Mouse (Mus musculus): ENCODE measurements around the gene Wwc1. TPM values are rescaled to one million over a fixed set of nuclear protein-coding genes. Genes with fewer than 3 reads are reported as not detected.

The Wwc1 gene
- polyA plus RNA-seq, 1 experiment from 2014 or later: 2.1 TPM

- 88% methylated on average over 3 of the region's 3 CpGs for WGBS
- H3K36me3 ChIP-seq (ENCODE audit: control insufficient read depth, insufficient read depth, low read length): no peaks in the 10 kb centered on the region
- peaks cover 26% of the 10 kb centered on the region for H3K27me3 ChIP-seq (ENCODE audit: control insufficient read depth, insufficient read depth, low read length)
- H3K9ac ChIP-seq (ENCODE audit: low read length): no peak overlapping the region
- ATAC-seq (ENCODE audit: insufficient number of reproducible peaks, low FRiP score, low TSS enrichment, low read depth) (no peak), DNase-seq (ENCODE audit: low spot score) (no peak)
- no peak overlapping the region for H3K27ac ChIP-seq (replicated peaks; ENCODE audit: low read depth, low read length)
- no peak overlapping the region for H3K4me2 ChIP-seq (ENCODE audit: low read depth, severe bottlenecking)
- H3K9me3 ChIP-seq (ENCODE audit: control insufficient read depth, low read length): no peaks in the 10 kb centered on the region
- no peak overlapping the region for H3K4me3 ChIP-seq (ENCODE audit: low read depth, low read length)
- peaks cover 7% of the 10 kb centered on the region for H3K4me1 ChIP-seq (ENCODE audit: control insufficient read depth, insufficient read depth, low read length)
These were observed 2.5 kb downstream of the Wwc1 start for GRCm38 (mm10) chr11:35977796-35978195.

DNA sequence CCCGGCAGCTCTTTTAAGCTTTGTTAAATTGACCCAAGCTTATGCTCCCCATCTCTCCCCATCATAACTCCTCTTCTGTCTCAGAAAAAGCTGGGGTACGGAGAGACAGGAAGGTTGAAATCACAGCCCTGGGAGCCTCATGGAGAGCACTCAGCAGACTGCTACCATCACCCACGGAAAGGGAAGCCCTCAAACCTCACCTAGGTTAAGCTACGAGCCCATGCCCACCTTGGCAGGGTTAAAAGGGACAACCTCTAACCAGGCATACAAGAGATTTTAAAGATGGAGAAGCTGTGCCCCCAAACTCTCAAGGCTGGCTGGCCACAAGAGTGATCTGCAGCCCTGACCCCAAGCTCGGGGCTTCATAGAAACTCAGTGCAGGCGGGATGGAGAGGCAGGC, 3.2 kb downstream of the Wwc1 start:
- no peak overlapping the region for H3K27ac ChIP-seq (replicated peaks; ENCODE audit: low read depth, low read length)
- no peak for ATAC-seq (ENCODE audit: insufficient number of reproducible peaks, low FRiP score, low TSS enrichment, low read depth)
- WGBS: 63% methylated on average over 6 of the region's 6 CpGs

GRCm38 (mm10) chr11:35976482-35976881, 3.8 kb downstream of the Wwc1 start:
- ATAC-seq (ENCODE audit: insufficient number of reproducible peaks, low FRiP score, low TSS enrichment, low read depth) (no peak), DNase-seq (ENCODE audit: low spot score) (no peak)
- peaks cover 18% of the 10 kb centered on the region for H3K27me3 ChIP-seq (ENCODE audit: control insufficient read depth, insufficient read depth, low read length)
- no peaks in the 10 kb centered on the region for H3K36me3 ChIP-seq (ENCODE audit: control insufficient read depth, insufficient read depth, low read length)
- no peak overlapping the region for H3K4me2 ChIP-seq (ENCODE audit: low read depth, severe bottlenecking)
- WGBS: 62% methylated on average over 6 of the region's 6 CpGs
- no peak overlapping the region for H3K27ac ChIP-seq (replicated peaks; ENCODE audit: low read depth, low read length)
- no peak overlapping the region for H3K9ac ChIP-seq (ENCODE audit: low read length)
- H3K9me3 ChIP-seq (ENCODE audit: control insufficient read depth, low read length): no peaks in the 10 kb centered on the region
- peaks cover 7% of the 10 kb centered on the region for H3K4me1 ChIP-seq (ENCODE audit: control insufficient read depth, insufficient read depth, low read length)
- no peak overlapping the region for H3K4me3 ChIP-seq (ENCODE audit: low read depth, low read length)

More for the DNA sequence above, 3.2 kb downstream of the Wwc1 start:
- H3K27me3 ChIP-seq (ENCODE audit: control insufficient read depth, insufficient read depth, low read length): peaks cover 24% of the 10 kb centered on the region
- no peak overlapping the region for H3K9ac ChIP-seq (ENCODE audit: low read length)
- H3K36me3 ChIP-seq (ENCODE audit: control insufficient read depth, insufficient read depth, low read length): no peaks in the 10 kb centered on the region
- no peak overlapping the region for H3K4me2 ChIP-seq (ENCODE audit: low read depth, severe bottlenecking)
- no peak for DNase-seq (ENCODE audit: low spot score)
- no peaks in the 10 kb centered on the region for H3K9me3 ChIP-seq (ENCODE audit: control insufficient read depth, low read length)
- no peak overlapping the region for H3K4me3 ChIP-seq (ENCODE audit: low read depth, low read length)
- H3K4me1 ChIP-seq (ENCODE audit: control insufficient read depth, insufficient read depth, low read length): peaks cover 7% of the 10 kb centered on the region

DNA sequence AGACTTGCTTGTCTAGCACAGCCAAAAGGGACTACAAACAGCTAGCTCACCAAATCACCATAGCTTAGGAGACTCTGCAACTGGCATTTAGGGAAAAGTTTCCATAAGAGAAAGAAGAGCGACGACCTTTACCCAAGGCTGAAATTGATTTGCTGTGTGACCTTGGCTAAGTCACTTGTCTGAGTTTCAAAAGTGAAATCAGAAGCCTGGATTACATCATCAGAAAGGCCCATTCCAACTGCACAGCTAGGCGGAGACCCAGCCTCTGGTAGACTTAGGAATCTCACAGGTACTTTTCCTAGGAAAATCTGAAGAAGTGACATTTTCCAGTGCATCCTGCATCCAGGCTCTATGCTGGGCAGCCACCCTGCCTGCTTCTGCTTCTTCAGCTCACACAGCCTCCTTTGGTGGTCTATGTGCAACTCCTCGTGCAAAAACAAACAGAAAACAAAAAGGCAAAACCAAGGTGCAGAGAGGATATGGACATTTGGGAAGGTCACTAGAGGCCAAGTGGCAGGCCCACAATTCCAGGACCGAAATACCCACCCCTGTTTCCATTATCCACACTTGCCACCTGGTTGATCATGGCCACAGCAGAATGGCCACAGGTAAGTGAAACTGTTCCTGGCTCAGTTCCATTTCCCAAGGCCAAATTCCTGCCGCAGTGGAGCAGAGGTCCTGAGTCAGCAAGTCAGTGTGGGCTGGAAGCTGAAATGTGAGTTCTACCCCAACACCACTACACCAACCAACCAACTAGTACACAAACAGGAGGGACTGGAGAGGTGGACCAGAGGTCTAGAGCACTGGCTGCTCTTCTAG, 5.5 kb downstream of the Wwc1 start:
- no peaks in the 10 kb centered on the region for H3K36me3 ChIP-seq (ENCODE audit: control insufficient read depth, insufficient read depth, low read length)
- no peak overlapping the region for H3K4me3 ChIP-seq (ENCODE audit: low read depth, low read length)
- no peak for DNase-seq (ENCODE audit: low spot score)
- H3K27ac ChIP-seq (replicated peaks; ENCODE audit: low read depth, low read length): no peak overlapping the region
- WGBS: 88% methylated on average over 6 of the region's 6 CpGs
- peaks cover 16% of the 10 kb centered on the region for H3K27me3 ChIP-seq (ENCODE audit: control insufficient read depth, insufficient read depth, low read length)
- H3K4me2 ChIP-seq (ENCODE audit: low read depth, severe bottlenecking): no peak overlapping the region
- no peak overlapping the region for H3K9ac ChIP-seq (ENCODE audit: low read length)
- ATAC-seq (ENCODE audit: insufficient number of reproducible peaks, low FRiP score, low TSS enrichment, low read depth): no peak
- H3K9me3 ChIP-seq (ENCODE audit: control insufficient read depth, low read length): no peaks in the 10 kb centered on the region
- peaks cover 7% of the 10 kb centered on the region for H3K4me1 ChIP-seq (ENCODE audit: control insufficient read depth, insufficient read depth, low read length)

DNA sequence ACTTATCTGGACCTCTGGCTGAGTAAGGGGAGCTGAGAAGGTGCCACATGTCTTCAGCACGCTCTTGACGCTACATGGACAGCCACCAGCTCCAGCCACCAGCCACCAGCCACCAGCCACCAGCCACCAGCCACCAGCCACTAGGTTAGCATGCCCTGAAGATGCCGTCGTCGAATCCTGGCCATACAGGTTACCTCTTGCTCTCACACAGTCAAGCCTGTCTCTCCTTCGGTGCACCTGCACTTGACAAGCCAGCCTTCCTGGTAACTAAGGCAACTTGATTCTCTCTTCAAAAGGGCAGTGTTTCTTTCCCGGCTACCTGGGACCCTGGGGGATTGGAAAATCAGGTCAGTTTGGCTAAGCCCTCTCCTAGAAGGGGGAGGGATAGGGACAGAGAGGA, 7.2 kb downstream of the Wwc1 start:
- no peak overlapping the region for H3K4me2 ChIP-seq (ENCODE audit: low read depth, severe bottlenecking)
- H3K27ac ChIP-seq (replicated peaks; ENCODE audit: low read depth, low read length): no peak overlapping the region
- H3K9ac ChIP-seq (ENCODE audit: low read length): no peak overlapping the region
- H3K4me1 ChIP-seq (ENCODE audit: control insufficient read depth, insufficient read depth, low read length): no peaks in the 10 kb centered on the region
- peaks cover under 1% of the 10 kb centered on the region; the same call in 1 of the 2 replicates for H3K27me3 ChIP-seq (ENCODE audit: control insufficient read depth, insufficient read depth, low read length)
- H3K36me3 ChIP-seq (ENCODE audit: control insufficient read depth, insufficient read depth, low read length): no peaks in the 10 kb centered on the region
- ATAC-seq (ENCODE audit: insufficient number of reproducible peaks, low FRiP score, low TSS enrichment, low read depth) (no peak), DNase-seq (ENCODE audit: low spot score) (no peak)
- WGBS: 48% methylated on average over 7 of the region's 7 CpGs
- H3K9me3 ChIP-seq (ENCODE audit: control insufficient read depth, low read length): no peaks in the 10 kb centered on the region
- no peak overlapping the region for H3K4me3 ChIP-seq (ENCODE audit: low read depth, low read length)

DNA sequence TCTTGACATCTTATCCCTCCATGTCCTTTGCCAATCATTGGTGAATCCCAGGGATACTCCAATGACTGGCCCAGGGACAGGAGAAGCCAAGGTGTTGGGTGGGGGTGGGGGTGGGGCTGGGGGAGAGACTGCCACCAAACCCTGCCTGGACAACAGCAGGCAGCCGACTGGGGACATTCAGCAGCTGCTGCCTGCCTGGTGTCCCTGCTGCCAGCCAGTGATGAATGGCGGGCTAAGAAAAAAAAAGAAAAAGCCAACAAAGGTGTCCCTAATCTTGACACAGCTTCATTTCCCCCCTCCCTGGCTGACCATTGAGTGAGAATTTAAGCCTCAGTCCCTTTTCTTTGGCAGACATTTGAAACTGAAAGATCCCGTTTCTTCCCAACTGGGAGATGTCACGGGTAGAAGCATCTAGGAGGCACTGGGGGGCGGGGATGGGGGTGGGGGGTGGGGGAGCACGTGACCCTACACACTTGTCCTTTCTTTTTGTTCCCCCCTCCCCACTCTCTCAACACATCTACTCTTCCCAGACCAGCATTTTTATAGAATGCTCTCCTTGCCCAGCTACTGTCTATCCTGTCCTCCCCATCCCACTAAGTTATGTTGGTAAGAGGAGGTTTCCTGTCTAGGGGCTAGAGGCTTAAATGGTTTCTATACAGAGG, 7.9 kb downstream of the Wwc1 start:
- no peaks in the 10 kb centered on the region for H3K9me3 ChIP-seq (ENCODE audit: control insufficient read depth, low read length)
- H3K36me3 ChIP-seq (ENCODE audit: control insufficient read depth, insufficient read depth, low read length): no peaks in the 10 kb centered on the region
- H3K4me3 ChIP-seq (ENCODE audit: low read depth, low read length): no peak overlapping the region
- DNase-seq (ENCODE audit: low spot score) (no peak), ATAC-seq (ENCODE audit: insufficient number of reproducible peaks, low FRiP score, low TSS enrichment, low read depth) (no peak)
- no peak overlapping the region for H3K9ac ChIP-seq (ENCODE audit: low read length)
- H3K27me3 ChIP-seq (ENCODE audit: control insufficient read depth, insufficient read depth, low read length): no peaks in the 10 kb centered on the region
- H3K27ac ChIP-seq (replicated peaks; ENCODE audit: low read depth, low read length): no peak overlapping the region
- no peaks in the 10 kb centered on the region for H3K4me1 ChIP-seq (ENCODE audit: control insufficient read depth, insufficient read depth, low read length)
- 16% methylated on average over 6 of the region's 6 CpGs for WGBS
- no peak overlapping the region for H3K4me2 ChIP-seq (ENCODE audit: low read depth, severe bottlenecking)

DNA sequence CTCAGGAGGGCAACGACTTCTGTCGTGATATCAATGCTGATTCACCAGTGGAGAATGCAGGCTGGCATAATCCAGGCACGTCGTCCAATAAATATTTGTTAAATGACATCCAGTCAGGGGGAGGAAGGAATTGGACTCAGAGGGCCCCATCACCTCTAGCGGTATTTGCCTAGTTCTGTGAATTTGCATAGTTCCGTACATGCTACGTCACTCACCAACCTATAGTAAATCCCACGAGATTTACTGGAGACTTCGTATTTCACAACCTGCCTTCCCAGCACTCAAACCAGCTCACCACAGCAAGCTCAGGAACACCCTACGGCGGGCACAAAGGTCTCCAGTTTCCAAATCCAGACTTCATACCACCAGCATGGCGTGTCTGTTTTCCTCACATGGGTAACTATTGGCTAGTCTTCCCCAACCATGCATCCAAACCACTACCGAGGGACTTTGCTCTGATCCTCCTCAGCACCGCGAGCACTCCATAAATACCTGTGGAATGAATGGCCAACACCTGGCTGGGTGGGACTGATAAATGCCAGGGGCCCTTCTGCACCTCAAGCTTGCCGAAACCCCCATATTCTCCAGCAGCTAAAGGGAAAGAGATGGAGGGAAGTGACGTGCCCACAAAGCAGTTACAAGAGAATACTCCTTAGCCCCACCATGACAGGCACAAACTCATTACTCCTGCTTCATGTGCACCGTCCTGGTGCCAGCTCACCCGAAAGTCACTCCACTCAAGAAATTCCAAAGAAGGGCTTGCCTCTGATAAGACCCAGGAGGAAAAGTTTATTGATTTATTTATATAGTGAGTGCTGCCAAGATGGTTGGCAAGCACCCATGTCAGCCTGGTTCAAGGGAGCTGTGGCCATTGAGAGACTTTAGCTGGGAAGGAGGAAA, 9.3 kb downstream of the Wwc1 start:
- Histone ChIP-seq H3K4me2 (ENCODE audit: low read depth, severe bottlenecking) (no peak overlapping the region), H3K4me3 (ENCODE audit: low read depth, low read length) (no peak overlapping the region), H3K27ac (replicated peaks; ENCODE audit: low read depth, low read length) (no peak overlapping the region), H3K9ac (ENCODE audit: low read length) (no peak overlapping the region), H3K36me3 (ENCODE audit: control insufficient read depth, insufficient read depth, low read length) (no peaks in the 10 kb centered on the region), H3K4me1 (ENCODE audit: control insufficient read depth, insufficient read depth, low read length) (no peaks in the 10 kb centered on the region), H3K27me3 (ENCODE audit: control insufficient read depth, insufficient read depth, low read length) (no peaks in the 10 kb centered on the region), H3K9me3 (ENCODE audit: control insufficient read depth, low read length) (no peaks in the 10 kb centered on the region)
- no peak for ATAC-seq (ENCODE audit: insufficient number of reproducible peaks, low FRiP score, low TSS enrichment, low read depth)
- DNase-seq (ENCODE audit: low spot score): no peak
- WGBS: 91% methylated on average over 19 of the region's 19 CpGs

GRCm38 (mm10) chr11:35968291-35968690, 12.0 kb downstream of the Wwc1 start:
- DNase-seq (ENCODE audit: low spot score): no peak
- no peak overlapping the region for H3K4me2 ChIP-seq (ENCODE audit: low read depth, severe bottlenecking)
- ATAC-seq (ENCODE audit: insufficient number of reproducible peaks, low FRiP score, low TSS enrichment, low read depth): no peak
- WGBS: 94% methylated on average over 10 of the region's 10 CpGs
- no peak overlapping the region for H3K4me3 ChIP-seq (ENCODE audit: low read depth, low read length)
- H3K27me3 ChIP-seq (ENCODE audit: control insufficient read depth, insufficient read depth, low read length): no peaks in the 10 kb centered on the region
- no peak overlapping the region for H3K27ac ChIP-seq (replicated peaks; ENCODE audit: low read depth, low read length)
- H3K36me3 ChIP-seq (ENCODE audit: control insufficient read depth, insufficient read depth, low read length): no peaks in the 10 kb centered on the region
- H3K9ac ChIP-seq (ENCODE audit: low read length): no peak overlapping the region
- H3K4me1 ChIP-seq (ENCODE audit: control insufficient read depth, insufficient read depth, low read length): no peaks in the 10 kb centered on the region
- H3K9me3 ChIP-seq (ENCODE audit: control insufficient read depth, low read length): no peaks in the 10 kb centered on the region
